Mouse (Mus musculus) adrenal gland, adult 8-10 months (tissue): ENCODE data around the gene Zfp362. TPM values are rescaled to one million over a fixed set of nuclear protein-coding genes. Genes with fewer than 3 reads are reported as not detected.

Experiments used
- DNase-seq: peaks from one replicate; pipeline ENCODE4 v3.0.0; 2022
- total RNA-seq, 4 experiments: library from RNA; stranded (reverse); gene quantifications; 2 replicates each; pipeline ENCODE4 v1.2.4; 2022

The Zfp362 gene
- total RNA-seq, 4 experiments from 2014 or later, result 22.1 to 36.6 (median 27.9) TPM

GRCm38 (mm10) chr4:128729709-128730037 lies 76.2 kb downstream of the Zfp362 start:
- DNase-seq, result no peak

- no peak for DNase-seq
These were observed 76.7 kb downstream of the Zfp362 start for GRCm38 (mm10) chr4:128729033-128729708.

GRCm38 (mm10) chr4:128728431-128728851 lies 77.4 kb downstream of the Zfp362 start:
- DNase-seq, result no peak

GRCm38 (mm10) chr4:128727721-128728430 lies 78.0 kb downstream of the Zfp362 start:
- DNase-seq, result peak; percentile 60

GRCm38 (mm10) chr4:128727019-128727720 lies 78.7 kb downstream of the Zfp362 start:
- peak; percentile 69 for DNase-seq

- DNase-seq, result no peak
These were observed 81.8 kb downstream of the Zfp362 start for GRCm38 (mm10) chr4:128724059-128724458.

GRCm38 (mm10) chr4:128723431-128723830 lies 82.4 kb downstream of the Zfp362 start:
- DNase-seq, result no peak

Other genes starting within 250 kb of the Zfp362 start
- 10 to 100 TPM in 1 of 4 experiments, 1 to 10 TPM in 3; 5.5 to 13.4 (median 8.9) TPM for gene Zscan20, start 195.9 kb downstream of the Zfp362 start, total RNA-seq
- gene Tlr12, start 187.4 kb downstream of the Zfp362 start, total RNA-seq, result 1 to 10 TPM in 2 of 4 experiments, under 1 TPM in 2; 0.63 to 3.3 (median 1.6) TPM
- 10 to 100 TPM; 73.1 to 83.0 (median 79.9) TPM for gene Phc2, start 151.3 kb downstream of the Zfp362 start, total RNA-seq
- gene A3galt2, start 50.7 kb downstream of the Zfp362 start, total RNA-seq, result under 1 TPM; 0.14 to 0.34 (median 0.15) TPM
- gene Trim62, start 77.5 kb upstream of the Zfp362 start, total RNA-seq, result 10 to 100 TPM in 3 of 4 experiments, 1 to 10 TPM in 1; 9.0 to 14.6 (median 11.1) TPM
- gene Azin2, start 156.4 kb upstream of the Zfp362 start, total RNA-seq, result 100 to 1,000 TPM in 1 of 4 experiments, 10 to 100 TPM in 3; 46.0 to 102 (median 75.5) TPM
- 10 to 100 TPM; 70.8 to 97.5 (median 88.9) TPM for gene Ak2, start 185.9 kb upstream of the Zfp362 start, total RNA-seq